Mouse (Mus musculus): ENCODE data around the gene Akap1. TPM values are rescaled to one million over a fixed set of nuclear protein-coding genes. Genes with fewer than 3 reads are reported as not detected.
A peak's percentile ranks its signal among the peaks of the same experiment; 100 is the strongest.

Akap1 gene
- polyA plus RNA-seq (2012; rRNA removed) = 5.5 and 6.5 TPM in 2 replicates

- WGBS = 2% methylated on average over 58 of the region's 60 CpGs
- Histone ChIP-seq H3K4me3 (ENCODE audit: extremely low read depth, insufficient read depth, insufficient read length) (peak within 1 kb of the TSS; percentile 57), H3K36me3 (ENCODE audit: control insufficient read depth, insufficient read depth, low read length) (no peaks in the 10 kb centered on the region), H3K27ac (ENCODE audit: insufficient read depth, low read length) (peak within 1 kb of the TSS; percentile 53), H3K27me3 (ENCODE audit: control insufficient read depth, insufficient read depth, low read length) (peaks cover 8% of the 10 kb centered on the region), H3K4me1 (ENCODE audit: control insufficient read depth, insufficient read depth, insufficient read length) (peaks cover 15% of the 10 kb centered on the region)
- TF ChIP-seq POLR2A (IDR thresholded peaks at IDR 0.05; ENCODE audit: low read depth, low read length) (no peak), CTCF (IDR thresholded peaks at IDR 0.05; ENCODE audit: extremely low read depth, insufficient read depth, insufficient read length, insufficient replicate concordance) (no peak)
- peak; percentile 37 to 59 for DNase-seq (ENCODE audit: low read depth in 1 of 2, low spot score in 2 of 2)
Measured at GRCm38 (mm10) chr11:88864458-88865197, at the start of gene Akap1. Akap1 (minus strand) TSS chr11:88864586.

GRCm38 (mm10) chr11:88909388-88910036 lies 45.1 kb upstream of the Akap1 start:
- Histone ChIP-seq H3K36me3 (ENCODE audit: control insufficient read depth, insufficient read depth, low read length) (no peaks in the 10 kb centered on the region), H3K27me3 (ENCODE audit: control insufficient read depth, insufficient read depth, low read length) (no peaks in the 10 kb centered on the region), H3K4me1 (ENCODE audit: control insufficient read depth, insufficient read depth, insufficient read length) (no peaks in the 10 kb centered on the region), H3K27ac (ENCODE audit: insufficient read depth, low read length) (no peak overlapping the region), H3K4me3 (ENCODE audit: extremely low read depth, insufficient read depth, insufficient read length) (no peak overlapping the region)
- no peak for DNase-seq (ENCODE audit: low read depth in 1 of 2, low spot score in 2 of 2)
- 89% methylated on average over 8 of the region's 8 CpGs for WGBS
- TF ChIP-seq CTCF (IDR thresholded peaks at IDR 0.05; ENCODE audit: extremely low read depth, insufficient read depth, insufficient read length, insufficient replicate concordance) (no peak), POLR2A (IDR thresholded peaks at IDR 0.05; ENCODE audit: low read depth, low read length) (no peak)

- peak; percentile 47 to 68 for DNase-seq (ENCODE audit: low read depth in 1 of 2, low spot score in 2 of 2)
Measured at GRCm38 (mm10) chr11:88908557-88909211, 44.3 kb upstream of the Akap1 start.

GRCm38 (mm10) chr11:88907886-88908285 lies 43.5 kb upstream of the Akap1 start:
- DNase-seq (ENCODE audit: low read depth in 1 of 2, low spot score in 2 of 2) = no peak
- Histone ChIP-seq H3K36me3 (ENCODE audit: control insufficient read depth, insufficient read depth, low read length) (no peaks in the 10 kb centered on the region), H3K4me3 (ENCODE audit: extremely low read depth, insufficient read depth, insufficient read length) (no peak overlapping the region), H3K27ac (ENCODE audit: insufficient read depth, low read length) (no peak overlapping the region), H3K4me1 (ENCODE audit: control insufficient read depth, insufficient read depth, insufficient read length) (no peaks in the 10 kb centered on the region), H3K27me3 (ENCODE audit: control insufficient read depth, insufficient read depth, low read length) (no peaks in the 10 kb centered on the region)
- WGBS = 95% methylated on average over 7 of the region's 7 CpGs
- no peak for TF ChIP-seq CTCF (IDR thresholded peaks at IDR 0.05; ENCODE audit: extremely low read depth, insufficient read depth, insufficient read length, insufficient replicate concordance)
- no peak for TF ChIP-seq POLR2A (IDR thresholded peaks at IDR 0.05; ENCODE audit: low read depth, low read length)

More at GRCm38 (mm10) chr11:88908557-88909211, 44.3 kb upstream of the Akap1 start:
- TF ChIP-seq CTCF (IDR thresholded peaks at IDR 0.05; ENCODE audit: extremely low read depth, insufficient read depth, insufficient read length, insufficient replicate concordance) (peak; percentile 53; the same call in 1 of the 2 replicates), POLR2A (IDR thresholded peaks at IDR 0.05; ENCODE audit: low read depth, low read length) (no peak)
- Histone ChIP-seq H3K27ac (ENCODE audit: insufficient read depth, low read length) (no peak overlapping the region), H3K27me3 (ENCODE audit: control insufficient read depth, insufficient read depth, low read length) (no peaks in the 10 kb centered on the region), H3K4me1 (ENCODE audit: control insufficient read depth, insufficient read depth, insufficient read length) (no peaks in the 10 kb centered on the region), H3K4me3 (ENCODE audit: extremely low read depth, insufficient read depth, insufficient read length) (no peak overlapping the region), H3K36me3 (ENCODE audit: control insufficient read depth, insufficient read depth, low read length) (no peaks in the 10 kb centered on the region)
- WGBS = 92% methylated on average over 1 of the region's 1 CpGs

GRCm38 (mm10) chr11:88905621-88906020 lies 41.2 kb upstream of the Akap1 start:
- Histone ChIP-seq H3K4me1 (ENCODE audit: control insufficient read depth, insufficient read depth, insufficient read length) (no peaks in the 10 kb centered on the region), H3K27me3 (ENCODE audit: control insufficient read depth, insufficient read depth, low read length) (no peaks in the 10 kb centered on the region), H3K27ac (ENCODE audit: insufficient read depth, low read length) (no peak overlapping the region), H3K4me3 (ENCODE audit: extremely low read depth, insufficient read depth, insufficient read length) (no peak overlapping the region), H3K36me3 (ENCODE audit: control insufficient read depth, insufficient read depth, low read length) (no peaks in the 10 kb centered on the region)
- TF ChIP-seq POLR2A (IDR thresholded peaks at IDR 0.05; ENCODE audit: low read depth, low read length) (no peak), CTCF (IDR thresholded peaks at IDR 0.05; ENCODE audit: extremely low read depth, insufficient read depth, insufficient read length, insufficient replicate concordance) (no peak)
- DNase-seq (ENCODE audit: low read depth in 1 of 2, low spot score in 2 of 2) = no peak
- WGBS = 75% methylated on average over 2 of the region's 2 CpGs

GRCm38 (mm10) chr11:88904080-88904479 lies 39.7 kb upstream of the Akap1 start:
- TF ChIP-seq CTCF (IDR thresholded peaks at IDR 0.05; ENCODE audit: extremely low read depth, insufficient read depth, insufficient read length, insufficient replicate concordance) (no peak), POLR2A (IDR thresholded peaks at IDR 0.05; ENCODE audit: low read depth, low read length) (no peak)
- no peaks in the 10 kb centered on the region for H3K4me1 ChIP-seq (ENCODE audit: control insufficient read depth, insufficient read depth, insufficient read length)
- H3K27me3 ChIP-seq (ENCODE audit: control insufficient read depth, insufficient read depth, low read length) = no peaks in the 10 kb centered on the region
- no peak for DNase-seq (ENCODE audit: low read depth in 1 of 2, low spot score in 2 of 2)
- WGBS = 50% methylated on average over 2 of the region's 2 CpGs
- no peak overlapping the region for H3K27ac ChIP-seq (ENCODE audit: insufficient read depth, low read length)
- no peak overlapping the region for H3K4me3 ChIP-seq (ENCODE audit: extremely low read depth, insufficient read depth, insufficient read length)
- no peaks in the 10 kb centered on the region for H3K36me3 ChIP-seq (ENCODE audit: control insufficient read depth, insufficient read depth, low read length)
